Mouse (Mus musculus) G1E (cell line): ENCODE measurements around the gene Crlf1. TPM values are rescaled to one million over a fixed set of nuclear protein-coding genes. Genes with fewer than 3 reads are reported as not detected.

Experiments used
- ATAC-seq: 2 replicates; pipeline ENCODE4 v1.8.0; 2016; ENCODE audit warnings: mild to moderate bottlenecking; ENCODE audit not compliant: insufficient number of reproducible peaks, poor library complexity, low FRiP score, severe bottlenecking; ENCODE audit errors: extremely low read depth
- DNase-seq: peaks from one replicate; pipeline ENCODE4 v3.0.0; 2012; ENCODE audit warnings: low spot score
- H3K27me3 ChIP-seq: 2 replicates; pipeline ENCODE4 v1.6.1; 2012; ENCODE audit warnings: mild to moderate bottlenecking, low read length, inconsistent platforms; ENCODE audit not compliant: insufficient read depth
- H3K36me3 ChIP-seq: replicated peaks from 2 replicates; pipeline ENCODE3; 2012; ENCODE audit warnings: mild to moderate bottlenecking, inconsistent platforms
- H3K4me1 ChIP-seq: 2 replicates; pipeline ENCODE4 v1.6.1; 2012; ENCODE audit warnings: low read depth, low read length, inconsistent platforms, mixed read lengths; ENCODE audit not compliant: insufficient read depth
- H3K4me3 ChIP-seq: 2 replicates; pipeline ENCODE4 v1.5.1; 2012; ENCODE audit warnings: low read depth, mild to moderate bottlenecking, inconsistent platforms, low read length, moderate library complexity, mixed read lengths
- H3K9me3 ChIP-seq: replicated peaks from 2 replicates; pipeline ENCODE4 v1.6.1; 2012; ENCODE audit warnings: inconsistent platforms
- CTCF ChIP-seq: IDR thresholded peaks from 2 replicates; pipeline ENCODE4 v1.5.1; 2012; ENCODE audit warnings: low read depth, low read length, inconsistent platforms, mixed read lengths
- GATA1 ChIP-seq: IDR thresholded peaks from 2 replicates; pipeline ENCODE4 v1.6.1; 2012; ENCODE audit warnings: borderline replicate concordance, low read length, inconsistent platforms, mixed read lengths
- GATA2 ChIP-seq: IDR thresholded peaks from 2 replicates; pipeline ENCODE4 v1.6.1; 2012; ENCODE audit warnings: low read depth, low read length, inconsistent platforms, borderline replicate concordance
- POLR2AphosphoS5 ChIP-seq: IDR thresholded peaks from 2 replicates; pipeline ENCODE4 v1.6.1; 2012; ENCODE audit warnings: low read depth, low read length, inconsistent platforms; ENCODE audit not compliant: insufficient replicate concordance
- TAL1 ChIP-seq: conservative IDR thresholded peaks from 2 replicates; pipeline ENCODE4 v1.6.1; 2012; ENCODE audit warnings: low read depth, low read length, inconsistent platforms, mixed read lengths
- polyA plus RNA-seq: library from polyadenylated mRNA; stranded (reverse); fragments of >175 nt; gene quantifications from 2 replicates; pipeline ENCODE4 v1.2.3, GENCODE M21; 2012
- total RNA-seq, 2 experiments: library from RNA; stranded (forward) in 1 of 2; stranded (reverse) in 1 of 2; fragments of 200-1000 nt in 1 of 2; fragments of >200 nt in 1 of 2; fragmentation: Nextera tagmentation in 1 of 2; gene quantifications; 2 replicates each; pipeline ENCODE4 v1.2.3; 2014 to 2017

Crlf1 gene
- not detected in 2 replicates for total RNA-seq (2014; fragmentation: Nextera tagmentation)
- not detected in 2 replicates for total RNA-seq (2017)
- polyA plus RNA-seq = not detected in 2 replicates

- no peak for DNase-seq
- no peaks in the 10 kb centered on the region for H3K9me3 ChIP-seq
- TF ChIP-seq CTCF (no peak), GATA2 (no peak), TAL1 (no peak), POLR2AphosphoS5 (no peak), GATA1 (no peak)
- no peak for ATAC-seq
- no peaks in the 10 kb centered on the region for H3K36me3 ChIP-seq
- peaks cover 30% of the 10 kb centered on the region for H3K4me1 ChIP-seq
- H3K27me3 ChIP-seq = peaks cover 98% of the 10 kb centered on the region
- peak within 1 kb of the TSS; percentile 67; the same call in 1 of the 2 replicates for H3K4me3 ChIP-seq
Observed at GRCm38 (mm10) chr8:70492664-70493640, at the start of gene Crlf1. Gene Crlf1 (plus strand): TSS chr8:70493158.

GRCm38 (mm10) chr8:70443326-70443725 lies 49.6 kb upstream of the Crlf1 start:
- Histone ChIP-seq H3K4me3 (no peak overlapping the region), H3K9me3 (no peaks in the 10 kb centered on the region), H3K27me3 (no peaks in the 10 kb centered on the region), H3K4me1 (peaks cover 56% of the 10 kb centered on the region), H3K36me3 (peaks cover 10% of the 10 kb centered on the region)
- no peak for DNase-seq
- 0 out of 2 replicates have a peak, but pooled peaks have one; percentile 32 for ATAC-seq
- TF ChIP-seq CTCF = no peak
- no peak for TF ChIP-seq TAL1
- TF ChIP-seq POLR2AphosphoS5 = no peak
- TF ChIP-seq GATA2 = no peak
- no peak for TF ChIP-seq GATA1

- peaks cover 34% of the 10 kb centered on the region for H3K36me3 ChIP-seq
- TF ChIP-seq TAL1 (no peak), GATA2 (no peak), GATA1 (no peak), CTCF (no peak), POLR2AphosphoS5 (no peak)
- no peaks in the 10 kb centered on the region for H3K9me3 ChIP-seq
- H3K4me1 ChIP-seq = peaks cover 67% of the 10 kb centered on the region
- DNase-seq = no peak
- H3K27me3 ChIP-seq = no peaks in the 10 kb centered on the region
- no peak for ATAC-seq
- H3K4me3 ChIP-seq = no peak overlapping the region
Observed at GRCm38 (mm10) chr8:70445988-70446387, 47.0 kb upstream of the Crlf1 start.

GRCm38 (mm10) chr8:70447639-70448420 lies 45.1 kb upstream of the Crlf1 start:
- no peak for ATAC-seq
- no peak for TF ChIP-seq GATA1
- TF ChIP-seq GATA2 = no peak
- TF ChIP-seq TAL1 = no peak
- TF ChIP-seq POLR2AphosphoS5 = no peak
- peaks cover 5% of the 10 kb centered on the region; the same call in 1 of the 2 replicates for H3K27me3 ChIP-seq
- no peak overlapping the region for H3K4me3 ChIP-seq
- H3K36me3 ChIP-seq = peaks cover 52% of the 10 kb centered on the region
- no peak for DNase-seq
- H3K9me3 ChIP-seq = peaks cover 7% of the 10 kb centered on the region
- peaks cover 74% of the 10 kb centered on the region for H3K4me1 ChIP-seq

- Histone ChIP-seq H3K9me3 (peaks cover 7% of the 10 kb centered on the region), H3K4me3 (peak overlapping the region; percentile 37), H3K27me3 (peaks cover 5% of the 10 kb centered on the region; the same call in 1 of the 2 replicates), H3K36me3 (peaks cover 95% of the 10 kb centered on the region), H3K4me1 (peaks cover 77% of the 10 kb centered on the region)
- TF ChIP-seq POLR2AphosphoS5 (no peak), GATA1 (no peak), TAL1 (no peak), CTCF (no peak), GATA2 (no peak)
- ATAC-seq = no peak
- no peak for DNase-seq
Observed at GRCm38 (mm10) chr8:70452196-70452966, 40.6 kb upstream of the Crlf1 start.
